Mouse (Mus musculus) midbrain, embryonic 14.5 days (tissue): ENCODE measurements at regions not wholly inside any gene's neighbourhood (a gene's known extent, or its start where the extent isn't known, plus 50 kb on each side); places are given as distances from the start of the nearest gene placed in this dataset.

Source experiments
- ATAC-seq: fragments of 200-750 bp; cut with Nextera tagmentation; 2 replicates; pipeline ENCODE4 v1.8.0; 2017; ENCODE audit warnings: moderate number of reproducible peaks, moderate library complexity; ENCODE audit not compliant: low FRiP score, low TSS enrichment
- DNase-seq: peaks from one replicate; pipeline ENCODE4 v3.0.0-alpha.2; 2015
- H3K27ac ChIP-seq: fragments of 300-500 bp; sonication (generic); replicated peaks from 2 replicates; pipeline ENCODE4 v1.5.1; 2014; ENCODE audit warnings: mild to moderate bottlenecking, low read depth, low read length, moderate library complexity
- H3K27me3 ChIP-seq: fragments of 300-500 bp; sonication (generic); 2 replicates; pipeline ENCODE4 v1.6.1; 2014; ENCODE audit warnings: low read length, control low read depth, mixed read lengths; ENCODE audit not compliant: control insufficient read depth, insufficient read depth
- H3K36me3 ChIP-seq: fragments of 300-500 bp; sonication (generic); 2 replicates; pipeline ENCODE4 v1.6.1; 2014; ENCODE audit warnings: low read length, control low read depth; ENCODE audit not compliant: control insufficient read depth, insufficient read depth
- H3K4me1 ChIP-seq: fragments of 300-500 bp; sonication (generic); 2 replicates; pipeline ENCODE4 v1.6.1; 2014; ENCODE audit warnings: mild to moderate bottlenecking, antibody characterized with exemption, low read length, control low read depth; ENCODE audit not compliant: control insufficient read depth, insufficient read depth
- H3K4me2 ChIP-seq: fragments of 300-500 bp; sonication (generic); 2 replicates; pipeline ENCODE4 v1.6.1; 2014; ENCODE audit warnings: mild to moderate bottlenecking, low read length, moderate library complexity
- H3K4me3 ChIP-seq: fragments of 300-500 bp; sonication (generic); replicated peaks from 2 replicates; pipeline ENCODE4 v1.5.1; 2014; ENCODE audit warnings: low read depth, low read length
- H3K9ac ChIP-seq: fragments of 300-500 bp; sonication (generic); replicated peaks from 2 replicates; pipeline ENCODE4 v1.6.1; 2014; ENCODE audit warnings: mild to moderate bottlenecking, low read length, moderate library complexity
- H3K9me3 ChIP-seq: fragments of 300-500 bp; sonication (generic); 2 replicates; pipeline ENCODE4 v1.6.1; 2016; ENCODE audit warnings: low read length, control low read depth, mixed read lengths; ENCODE audit not compliant: control insufficient read depth
- WGBS: fragments of 180-500 bp; shearing (Covaris S2); extraction: QIAGEN DNeasy Blood & Tissue Kit; methylation state at CpG from one replicate; pipeline ENCODE4 v1.1.7; 2014; 5-methylcytosine and 5-hydroxymethylcytosine counted together

DNA sequence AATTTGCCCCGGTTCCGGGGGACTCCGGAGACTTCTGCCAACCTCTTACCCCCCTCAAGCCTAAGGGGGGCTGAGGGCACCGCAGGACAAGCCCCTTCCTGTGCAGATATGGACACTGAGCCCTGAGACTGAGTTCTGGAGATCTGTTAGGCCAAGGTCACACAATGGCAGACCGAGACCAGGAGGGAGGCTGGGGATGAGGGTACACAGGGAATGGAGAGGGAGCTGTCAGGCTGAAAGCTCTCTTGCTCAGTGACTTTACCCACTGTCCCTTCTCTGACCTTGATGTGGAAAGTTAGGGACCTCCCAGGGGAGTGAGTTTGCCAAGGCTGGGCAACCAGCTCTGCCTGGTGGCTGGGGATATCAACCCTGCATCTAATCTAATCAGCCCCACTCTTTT is 82.7 kb downstream of the Cstad start:
- no peak for DNase-seq
- Histone ChIP-seq H3K9ac (peak overlapping the region; percentile 59), H3K9me3 (peaks cover 7% of the 10 kb centered on the region), H3K27ac (peak overlapping the region; percentile 97), H3K4me2 (peak overlapping the region; percentile 58), H3K36me3 (no peaks in the 10 kb centered on the region), H3K27me3 (no peaks in the 10 kb centered on the region), H3K4me3 (peak overlapping the region; percentile 25), H3K4me1 (peaks cover 28% of the 10 kb centered on the region)
- WGBS, result 7% methylated on average over 5 of the region's 5 CpGs
- ATAC-seq, result peak; percentile 28; the same call in 1 of the 2 replicates

GRCm38 (mm10) chr2:30676833-30677459 is 82.1 kb downstream of the Cstad start:
- WGBS, result under 1% methylated on average over 44 of the region's 44 CpGs
- peak overlapping the region; percentile 97 for H3K27ac ChIP-seq
- peak overlapping the region; percentile 59 for H3K9ac ChIP-seq
- peaks cover 7% of the 10 kb centered on the region for H3K9me3 ChIP-seq
- H3K36me3 ChIP-seq, result no peaks in the 10 kb centered on the region
- ATAC-seq (peak; percentile 77), DNase-seq (peak; percentile 91)
- H3K4me1 ChIP-seq, result peaks cover 23% of the 10 kb centered on the region
- no peaks in the 10 kb centered on the region for H3K27me3 ChIP-seq
- H3K4me2 ChIP-seq, result peak overlapping the region; percentile 58
- H3K4me3 ChIP-seq, result peak overlapping the region; percentile 25

- Histone ChIP-seq H3K4me1 (peaks cover 23% of the 10 kb centered on the region), H3K9ac (peak overlapping the region; percentile 59), H3K27me3 (no peaks in the 10 kb centered on the region), H3K27ac (peak overlapping the region; percentile 97), H3K4me2 (peak overlapping the region; percentile 58), H3K4me3 (peak overlapping the region; percentile 25), H3K36me3 (no peaks in the 10 kb centered on the region), H3K9me3 (peaks cover 7% of the 10 kb centered on the region)
- DNase-seq, result no peak
- ATAC-seq, result peak; percentile 2; the same call in 1 of the 2 replicates
- WGBS, result 5% methylated on average over 7 of the region's 7 CpGs
Measured at GRCm38 (mm10) chr2:30676450-30676832, 81.6 kb downstream of the Cstad start.

GRCm38 (mm10) chr2:30675839-30676238 is 81.0 kb downstream of the Cstad start:
- 85% methylated on average over 2 of the region's 2 CpGs for WGBS
- ATAC-seq (no peak), DNase-seq (no peak)
- Histone ChIP-seq H3K36me3 (no peaks in the 10 kb centered on the region), H3K27me3 (no peaks in the 10 kb centered on the region), H3K9me3 (peaks cover 7% of the 10 kb centered on the region), H3K27ac (peak overlapping the region; percentile 97), H3K4me1 (peaks cover 23% of the 10 kb centered on the region), H3K4me2 (no peak overlapping the region), H3K4me3 (no peak overlapping the region), H3K9ac (no peak overlapping the region)

- no peak overlapping the region for H3K9ac ChIP-seq
- 71% methylated on average over 5 of the region's 5 CpGs for WGBS
- H3K4me1 ChIP-seq, result peaks cover 24% of the 10 kb centered on the region
- H3K27ac ChIP-seq, result peak overlapping the region; percentile 63; the same call in 1 of the 2 replicates
- H3K36me3 ChIP-seq, result no peaks in the 10 kb centered on the region
- H3K4me3 ChIP-seq, result no peak overlapping the region
- DNase-seq (no peak), ATAC-seq (no peak)
- H3K9me3 ChIP-seq, result no peaks in the 10 kb centered on the region
- H3K4me2 ChIP-seq, result no peak overlapping the region
- no peaks in the 10 kb centered on the region for H3K27me3 ChIP-seq
Measured at GRCm38 (mm10) chr2:30670836-30671586, 76.2 kb downstream of the Cstad start.

- peak; percentile 63 for DNase-seq
- H3K9me3 ChIP-seq, result no peaks in the 10 kb centered on the region
- H3K9ac ChIP-seq, result 0 out of 2 replicates have a peak overlapping the region, but pooled peaks have one; percentile 16
- H3K4me3 ChIP-seq, result no peak overlapping the region
- WGBS, result 4% methylated on average over 8 of the region's 8 CpGs
- no peak overlapping the region for H3K4me2 ChIP-seq
- no peaks in the 10 kb centered on the region for H3K27me3 ChIP-seq
- H3K36me3 ChIP-seq, result no peaks in the 10 kb centered on the region
- H3K4me1 ChIP-seq, result peaks cover 21% of the 10 kb centered on the region
- ATAC-seq, result no peak
- H3K27ac ChIP-seq, result peak overlapping the region; percentile 81
Measured at GRCm38 (mm10) chr2:30667468-30667867, 72.6 kb downstream of the Cstad start.

GRCm38 (mm10) chr2:30661147-30661546 is 66.3 kb downstream of the Cstad start:
- Histone ChIP-seq H3K27me3 (no peaks in the 10 kb centered on the region), H3K9ac (peak overlapping the region; percentile 51; the same call in 1 of the 2 replicates), H3K4me3 (no peak overlapping the region), H3K36me3 (no peaks in the 10 kb centered on the region), H3K4me1 (peaks cover 57% of the 10 kb centered on the region), H3K27ac (peak overlapping the region; percentile 100), H3K4me2 (no peak overlapping the region), H3K9me3 (no peaks in the 10 kb centered on the region)
- WGBS, result 17% methylated on average over 10 of the region's 10 CpGs
- DNase-seq, result no peak
- ATAC-seq, result no peak

DNA sequence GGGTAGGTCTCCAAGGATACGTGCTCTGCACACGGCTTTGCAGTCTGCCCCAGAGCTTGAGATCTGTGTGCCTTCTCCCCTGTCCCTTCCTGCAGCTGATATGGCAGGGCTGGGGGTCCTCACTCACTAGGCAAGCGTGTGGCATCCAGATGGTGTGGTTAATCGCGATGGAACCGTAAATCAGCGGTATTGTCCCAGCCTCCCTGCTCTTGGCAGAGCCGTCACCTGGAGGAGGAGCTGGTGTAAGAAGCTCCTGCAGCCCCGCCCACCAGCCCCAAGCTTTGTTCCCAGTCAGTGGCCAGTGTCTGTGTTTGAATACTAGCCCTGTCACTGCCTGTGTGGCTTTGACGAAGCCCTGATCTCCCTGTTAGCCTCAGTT is 65.8 kb downstream of the Cstad start:
- H3K9me3 ChIP-seq, result no peaks in the 10 kb centered on the region
- DNase-seq, result peak; percentile 78
- peaks cover 62% of the 10 kb centered on the region for H3K4me1 ChIP-seq
- WGBS, result 4% methylated on average over 10 of the region's 10 CpGs
- no peak overlapping the region for H3K4me3 ChIP-seq
- 0 out of 2 replicates have a peak overlapping the region, but pooled peaks have one; percentile 7 for H3K4me2 ChIP-seq
- H3K9ac ChIP-seq, result peak overlapping the region; percentile 51; the same call in 1 of the 2 replicates
- peak overlapping the region; percentile 100 for H3K27ac ChIP-seq
- ATAC-seq, result no peak
- no peaks in the 10 kb centered on the region for H3K36me3 ChIP-seq
- no peaks in the 10 kb centered on the region for H3K27me3 ChIP-seq
